Mouse (Mus musculus) thymus, postnatal 10 days (tissue): ENCODE results near the gene Abhd14b.
"Not testable (repeated sequence)": the region's sequence is repeated elsewhere in the genome, so short reads cannot be mapped to it uniquely, and the experiment has no call there.

ENCODE experiments used
- DNase-seq, 2 experiments: peaks; one replicate each; pipeline ENCODE4 v3.0.0; 2021; ENCODE audit warnings: low spot score in 2 of 2

The Abhd14b gene

GRCm38 (mm10) chr9:106476002-106476923 lies 29.0 kb downstream of the Abhd14b start:
- DNase-seq = peak; percentile 59 to 64

GRCm38 (mm10) chr9:106476924-106477484 lies 29.7 kb downstream of the Abhd14b start, which contains the start of gene Parp3:
Gene Parp3 (minus strand): TSS chr9:106476949.
- peak; percentile 96 to 99 for DNase-seq

- no peak for DNase-seq
These were observed 30.4 kb downstream of the Abhd14b start for GRCm38 (mm10) chr9:106477649-106478048.

DNA sequence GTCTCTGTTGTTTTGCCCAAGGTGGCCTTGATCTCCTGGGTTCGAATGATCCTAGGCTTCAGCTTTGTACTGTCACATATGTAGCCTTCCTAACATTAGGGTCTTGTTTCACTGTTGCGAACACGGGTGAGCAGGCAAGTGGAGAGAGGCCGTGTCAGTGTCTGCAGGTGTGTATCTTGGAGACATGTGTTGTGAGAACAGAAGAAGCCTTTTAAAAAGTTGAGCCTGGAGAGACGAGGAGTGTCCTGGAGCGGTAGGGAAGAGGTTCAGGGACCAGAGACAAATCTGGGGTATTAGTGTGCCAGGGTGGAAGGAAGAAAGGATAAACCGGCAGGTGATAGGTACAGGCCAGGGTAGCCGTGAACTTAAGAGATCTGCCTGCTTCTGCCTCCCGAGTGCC lies 30.8 kb downstream of the Abhd14b start:
- no peak for DNase-seq

- DNase-seq = no peak
These were observed 33.3 kb downstream of the Abhd14b start for GRCm38 (mm10) chr9:106480541-106480940.

GRCm38 (mm10) chr9:106481075-106481474 lies 33.8 kb downstream of the Abhd14b start:
- DNase-seq = no peak

DNA sequence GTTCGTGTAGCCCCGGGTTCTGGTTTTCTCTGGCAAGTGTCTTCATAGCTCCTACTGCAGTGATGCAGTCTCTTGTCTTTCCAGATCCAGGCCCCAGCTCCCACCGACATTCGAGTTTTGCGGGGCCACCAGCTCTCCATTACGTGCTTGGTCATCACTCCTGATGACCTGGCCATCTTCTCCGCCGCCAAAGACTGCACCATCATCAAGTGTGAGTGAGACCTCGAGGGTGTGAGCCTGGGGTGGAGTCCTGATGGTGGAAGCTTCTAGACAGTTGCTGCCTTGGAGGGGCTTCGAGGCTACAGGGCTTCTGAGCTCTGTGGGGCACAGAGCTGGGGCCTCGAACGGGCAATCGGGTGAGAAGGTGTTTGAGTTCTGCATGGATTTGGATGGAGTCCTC lies 34.4 kb downstream of the Abhd14b start:
- no peak for DNase-seq

DNA sequence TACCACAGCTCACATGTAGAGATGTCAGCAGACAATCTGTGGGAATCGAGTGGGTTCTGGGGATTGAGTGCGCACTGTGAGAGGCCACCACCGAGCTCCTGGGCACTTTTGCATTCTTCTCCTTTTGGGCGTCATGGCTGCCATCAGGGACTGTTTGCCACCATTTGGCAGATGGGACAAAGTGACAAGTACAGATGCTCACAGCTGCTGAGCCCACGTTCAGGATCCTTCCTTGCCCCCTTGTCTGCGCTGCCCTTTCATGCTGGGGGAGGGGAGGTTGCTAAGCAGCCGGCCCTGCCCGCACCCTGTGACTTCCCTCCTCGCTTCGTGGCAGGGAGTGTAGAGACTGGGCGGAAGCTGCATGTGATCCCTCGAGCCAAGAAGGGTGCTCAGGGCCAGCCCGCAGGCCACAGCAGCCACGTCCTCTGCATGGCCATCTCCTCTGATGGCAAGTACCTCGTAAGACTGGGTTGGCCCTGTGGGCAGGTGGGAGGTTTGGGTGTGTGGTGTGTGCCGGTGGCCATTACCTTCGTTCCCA lies 35.4 kb downstream of the Abhd14b start:
- no peak for DNase-seq

DNA sequence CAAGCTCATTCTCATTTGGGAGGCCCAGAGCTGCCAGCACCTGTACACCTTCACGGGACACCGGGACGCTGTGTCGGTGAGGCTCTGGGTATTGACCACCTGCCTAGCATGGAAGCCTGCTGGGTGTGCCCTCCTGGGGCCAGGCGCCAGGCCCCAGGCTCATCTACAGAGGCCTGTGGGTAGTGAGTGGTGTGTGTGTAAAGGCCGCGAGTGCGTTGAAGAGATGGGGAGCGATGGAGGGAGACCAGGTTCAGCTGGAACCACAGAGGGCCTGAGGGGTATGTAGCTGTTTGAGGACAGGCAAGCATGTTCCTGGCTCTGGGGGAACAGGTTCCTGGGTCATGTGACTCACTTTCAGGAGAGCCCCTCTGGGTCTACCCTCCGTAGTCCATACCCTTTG lies 35.9 kb downstream of the Abhd14b start:
- no peak for DNase-seq

- DNase-seq = no peak
These were observed 36.3 kb downstream of the Abhd14b start for GRCm38 (mm10) chr9:106483606-106484005.

DNA sequence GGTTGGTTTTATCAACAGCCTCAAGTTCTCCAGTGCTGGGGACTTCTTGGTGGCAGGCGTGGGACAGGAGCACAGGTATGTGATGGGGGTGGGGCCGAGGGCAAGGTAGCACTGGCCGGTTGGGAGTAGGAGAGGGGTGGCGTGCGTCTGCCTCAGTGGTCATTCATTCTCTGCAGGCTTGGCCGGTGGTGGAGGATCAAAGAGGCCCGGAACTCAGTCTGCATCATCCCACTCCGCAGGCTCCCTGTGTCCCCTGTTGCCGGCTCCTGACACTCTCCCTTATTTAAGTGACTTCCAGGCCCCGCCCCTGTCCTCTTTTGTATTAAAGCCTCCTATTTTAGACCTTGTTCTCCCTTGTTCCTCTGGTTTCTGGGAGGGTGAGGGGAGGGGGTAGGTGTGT lies 37.8 kb downstream of the Abhd14b start:
- no peak for DNase-seq

DNA sequence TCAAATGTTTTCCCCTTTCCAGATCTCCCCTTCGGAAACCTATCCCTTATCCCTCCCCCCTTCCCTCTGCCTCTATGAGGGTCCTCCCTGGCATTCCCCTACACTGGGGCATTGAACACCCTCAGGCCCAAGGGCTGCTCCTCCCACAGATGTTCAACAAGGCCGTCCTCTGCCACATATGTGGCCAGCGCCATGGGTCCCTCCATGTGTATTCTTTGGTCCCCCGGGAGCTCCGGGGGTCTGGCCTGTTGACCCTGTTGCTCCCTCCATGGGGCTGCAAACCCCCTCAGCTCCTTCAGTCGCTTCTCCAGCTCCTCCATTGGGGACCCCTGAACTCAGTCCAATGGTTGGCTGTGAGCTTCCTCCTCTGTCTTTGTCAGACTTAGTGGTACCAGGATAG lies 40.3 kb downstream of the Abhd14b start:
- not testable (repeated sequence) for DNase-seq

- DNase-seq = no peak
These were observed 52.4 kb downstream of the Abhd14b start, which contains the start of gene Iqcf1 for GRCm38 (mm10) chr9:106499667-106500066. Gene Iqcf1 (plus strand): TSS chr9:106499967.

GRCm38 (mm10) chr9:106501846-106502245 lies 54.6 kb downstream of the Abhd14b start:
- no peak for DNase-seq
